Mouse (Mus musculus): Measurements from ENCODE around the gene Smim27. TPM values are rescaled to one million over a fixed set of nuclear protein-coding genes. Genes with fewer than 3 reads are reported as not detected.

Gene Smim27
- 30.5 and 35.2 TPM in 2 replicates for polyA plus RNA-seq (2012; rRNA removed)

GRCm38 (mm10) chr4:40269430-40270032, at the start of gene Smim27, which contains the start of gene Topors:
Smim27 (plus strand) TSS chr4:40269579.
Topors (minus strand) TSS chr4:40269850.

GRCm38 (mm10) chr4:40239409-40240271, 29.7 kb upstream of the Smim27 start, which contains the start of gene Ddx58:
Ddx58 (minus strand) TSS chr4:40239828.

GRCm38 (mm10) chr4:40279276-40279900, 10.0 kb downstream of the Smim27 start, which contains the start of gene Ndufb6:
Ndufb6 (minus strand) TSS chr4:40279421.

Other genes starting within 250 kb of the Smim27 start
- gene Aco1, start 126.5 kb upstream of the Smim27 start, polyA plus RNA-seq (2012; rRNA removed): 47.2 and 59.7 TPM in 2 replicates
- 7.9 and 12.6 TPM in 2 replicates for gene Ddx58, start 29.8 kb upstream of the Smim27 start, polyA plus RNA-seq (2012; rRNA removed)
- 3.9 and 4.4 TPM in 2 replicates for gene Topors, start 271 bp downstream of the Smim27 start, polyA plus RNA-seq (2012; rRNA removed)
- gene Ndufb6, start 9.8 kb downstream of the Smim27 start, polyA plus RNA-seq (2012; rRNA removed): 77.2 and 86.9 TPM in 2 replicates
- gene Tmem215, start 202.6 kb downstream of the Smim27 start, polyA plus RNA-seq (2012; rRNA removed): 0.92 and 1.2 TPM in 2 replicates